Mouse (Mus musculus): ENCODE results near the gene Casp8ap2. TPM values are rescaled to one million over a fixed set of nuclear protein-coding genes. Genes with fewer than 3 reads are reported as not detected.

Casp8ap2 gene
- polyA plus RNA-seq, 1 experiment from 2014 or later, result 50.2 TPM

- Histone ChIP-seq H3K9me3 (ENCODE audit: control insufficient read depth, low read depth, low read length) (no peaks in the 10 kb centered on the region), H3K27me3 (ENCODE audit: control insufficient read depth, insufficient read depth, low read length) (no peaks in the 10 kb centered on the region), H3K4me1 (ENCODE audit: control insufficient read depth, insufficient read depth, low read length) (no peaks in the 10 kb centered on the region; the same call in 1 of the 2 replicates), H3K36me3 (ENCODE audit: control insufficient read depth, insufficient read depth, low read length) (peaks cover 43% of the 10 kb centered on the region), H3K9ac (replicated peaks; ENCODE audit: low read depth, low read length) (no peak overlapping the region), H3K4me3 (ENCODE audit: low read depth, low read length) (no peak overlapping the region), H3K27ac (ENCODE audit: low read length) (no peak overlapping the region), H3K4me2 (replicated peaks; ENCODE audit: low read depth, low read length) (no peak overlapping the region)
- WGBS, result 73% methylated on average over 3 of the region's 3 CpGs
- ATAC-seq (ENCODE audit: insufficient number of reproducible peaks, insufficient read depth, low FRiP score, low read depth), result no peak
Measured at GRCm38 (mm10) chr4:32680843-32681242, 65.6 kb downstream of the Casp8ap2 start.

- 42% methylated on average over 4 of the region's 4 CpGs for WGBS
- Histone ChIP-seq H3K4me2 (replicated peaks; ENCODE audit: low read depth, low read length) (no peak overlapping the region), H3K36me3 (ENCODE audit: control insufficient read depth, insufficient read depth, low read length) (peaks cover 35% of the 10 kb centered on the region), H3K4me1 (ENCODE audit: control insufficient read depth, insufficient read depth, low read length) (no peaks in the 10 kb centered on the region; the same call in 1 of the 2 replicates), H3K9me3 (ENCODE audit: control insufficient read depth, low read depth, low read length) (no peaks in the 10 kb centered on the region), H3K9ac (replicated peaks; ENCODE audit: low read depth, low read length) (no peak overlapping the region), H3K4me3 (ENCODE audit: low read depth, low read length) (no peak overlapping the region), H3K27ac (ENCODE audit: low read length) (no peak overlapping the region), H3K27me3 (ENCODE audit: control insufficient read depth, insufficient read depth, low read length) (no peaks in the 10 kb centered on the region)
- no peak for ATAC-seq (ENCODE audit: insufficient number of reproducible peaks, insufficient read depth, low FRiP score, low read depth)
Measured at GRCm38 (mm10) chr4:32682471-32682870, 67.2 kb downstream of the Casp8ap2 start.

DNA sequence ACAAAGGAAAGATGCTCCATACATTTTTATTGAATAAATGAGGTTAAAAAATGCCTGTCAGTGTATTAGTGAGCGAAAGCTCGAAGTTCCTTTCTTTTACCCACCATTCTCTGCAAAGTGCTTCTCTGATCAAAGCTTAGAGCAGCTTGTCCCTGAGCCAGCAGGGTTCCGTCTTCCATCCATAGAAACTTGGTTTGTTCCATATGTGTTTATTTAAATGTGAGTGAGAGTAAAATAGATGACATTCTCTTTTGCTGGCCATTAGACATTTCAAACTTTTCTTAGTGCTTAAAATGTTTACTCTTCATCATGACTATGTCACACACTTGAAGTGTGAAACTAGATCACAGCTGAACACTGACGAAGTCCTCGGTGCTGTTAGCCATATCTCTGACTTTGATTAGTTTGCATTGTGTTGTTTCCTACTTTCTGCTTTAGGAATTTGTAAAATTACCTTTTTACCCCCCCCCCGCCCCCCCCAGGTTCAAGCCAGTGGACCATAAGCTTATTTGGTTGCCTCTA, 67.9 kb downstream of the Casp8ap2 start:
- WGBS, result 55% methylated on average over 6 of the region's 6 CpGs
- no peak for ATAC-seq (ENCODE audit: insufficient number of reproducible peaks, insufficient read depth, low FRiP score, low read depth)
- H3K4me1 ChIP-seq (ENCODE audit: control insufficient read depth, insufficient read depth, low read length), result no peaks in the 10 kb centered on the region; the same call in 1 of the 2 replicates
- H3K27ac ChIP-seq (ENCODE audit: low read length), result no peak overlapping the region
- H3K27me3 ChIP-seq (ENCODE audit: control insufficient read depth, insufficient read depth, low read length), result no peaks in the 10 kb centered on the region
- H3K4me3 ChIP-seq (ENCODE audit: low read depth, low read length), result no peak overlapping the region
- no peak overlapping the region for H3K4me2 ChIP-seq (replicated peaks; ENCODE audit: low read depth, low read length)
- H3K9ac ChIP-seq (replicated peaks; ENCODE audit: low read depth, low read length), result no peak overlapping the region
- H3K36me3 ChIP-seq (ENCODE audit: control insufficient read depth, insufficient read depth, low read length), result peaks cover 30% of the 10 kb centered on the region
- no peaks in the 10 kb centered on the region for H3K9me3 ChIP-seq (ENCODE audit: control insufficient read depth, low read depth, low read length)

Other genes with a start within 250 kb of the Casp8ap2 start
- gene Gja10, start 12.7 kb upstream of the Casp8ap2 start, polyA plus RNA-seq (2014; fragmentation: Nextera tagmentation; extraction: Ambion mirVana), result not detected in 2 replicates
- 26.6 and 28.5 TPM in 2 replicates for gene Mdn1, start 41.7 kb downstream of the Casp8ap2 start, polyA plus RNA-seq (2014; fragmentation: Nextera tagmentation; extraction: Ambion mirVana)
- gene Lyrm2, start 184.8 kb downstream of the Casp8ap2 start, polyA plus RNA-seq (2014; fragmentation: Nextera tagmentation; extraction: Ambion mirVana), result 107 and 110 TPM in 2 replicates